Mouse (Mus musculus): ENCODE results near the gene Apol11b. TPM values are rescaled to one million over a fixed set of nuclear protein-coding genes. Genes with fewer than 3 reads are reported as not detected.

Gene Apol11b
- polyA plus RNA-seq, 1 experiment: 0.02 TPM

- no peaks in the 10 kb centered on the region for H3K27me3 ChIP-seq (ENCODE audit: control insufficient read depth, insufficient read depth, insufficient read length)
- H3K79me2 ChIP-seq (ENCODE audit: control insufficient read depth, insufficient read depth): no peaks in the 10 kb centered on the region
- H3ac ChIP-seq (ENCODE audit: control insufficient read depth, insufficient read length): no peak overlapping the region
- H3K4me2 ChIP-seq (ENCODE audit: low read depth): no peak overlapping the region
- TF ChIP-seq TCF12 (IDR thresholded peaks at IDR 0.05; ENCODE audit: insufficient read depth, poor library complexity, severe bottlenecking) (no peak), CEBPB (IDR thresholded peaks at IDR 0.05; ENCODE audit: insufficient read depth, poor library complexity, severe bottlenecking) (no peak)
- no peak overlapping the region for H3K4me3 ChIP-seq
- no peaks in the 10 kb centered on the region for H3K36me3 ChIP-seq (ENCODE audit: control insufficient read depth, insufficient read depth)
These were observed 52.2 kb downstream of the Apol11b start for GRCm38 (mm10) chr15:77590881-77591280.

GRCm38 (mm10) chr15:77588981-77589380 lies 54.1 kb downstream of the Apol11b start:
- H3ac ChIP-seq (ENCODE audit: control insufficient read depth, insufficient read length): no peak overlapping the region
- H3K4me3 ChIP-seq: no peak overlapping the region
- no peaks in the 10 kb centered on the region for H3K27me3 ChIP-seq (ENCODE audit: control insufficient read depth, insufficient read depth, insufficient read length)
- H3K4me2 ChIP-seq (ENCODE audit: low read depth): no peak overlapping the region
- H3K36me3 ChIP-seq (ENCODE audit: control insufficient read depth, insufficient read depth): no peaks in the 10 kb centered on the region
- no peaks in the 10 kb centered on the region for H3K79me2 ChIP-seq (ENCODE audit: control insufficient read depth, insufficient read depth)
- TF ChIP-seq REST (IDR thresholded peaks at IDR 0.05; ENCODE audit: insufficient read depth, insufficient read length) (no peak), SRF (IDR thresholded peaks at IDR 0.05; ENCODE audit: control insufficient read depth, insufficient read length, low read depth) (no peak), MAX (IDR thresholded peaks at IDR 0.05; ENCODE audit: low read depth) (no peak), MYOD1 (IDR thresholded peaks at IDR 0.05; ENCODE audit: control insufficient read depth in 1 of 3, insufficient read length in 2 of 3, low read depth in 2 of 3) (no peak), POLR2AphosphoS2 (IDR thresholded peaks at IDR 0.05; ENCODE audit: insufficient read length, low read depth) (no peak)

- Histone ChIP-seq H3K27me3 (ENCODE audit: control insufficient read depth, insufficient read depth, insufficient read length) (no peaks in the 10 kb centered on the region), H3K4me3 (no peak overlapping the region), H3K4me2 (ENCODE audit: low read depth) (no peak overlapping the region), H3K79me2 (ENCODE audit: control insufficient read depth, insufficient read depth) (no peaks in the 10 kb centered on the region), H3ac (ENCODE audit: control insufficient read depth, insufficient read length) (no peak overlapping the region), H3K36me3 (ENCODE audit: control insufficient read depth, insufficient read depth) (no peaks in the 10 kb centered on the region)
- TF ChIP-seq TCF3 (IDR thresholded peaks at IDR 0.05; ENCODE audit: insufficient read length, low read depth): no peak
- TF ChIP-seq TCF12 (IDR thresholded peaks at IDR 0.05; ENCODE audit: insufficient read depth, poor library complexity, severe bottlenecking): no peak
- TF ChIP-seq POLR2A (IDR thresholded peaks at IDR 0.05; ENCODE audit: insufficient read length, low read depth): no peak
- TF ChIP-seq MAX (IDR thresholded peaks at IDR 0.05; ENCODE audit: low read depth): no peak
- no peak for TF ChIP-seq MYOG (IDR thresholded peaks at IDR 0.05; ENCODE audit: control insufficient read depth in 1 of 3, insufficient read depth in 1 of 3, insufficient read length in 2 of 3, low read depth in 2 of 3)
These were observed 56.1 kb downstream of the Apol11b start for GRCm38 (mm10) chr15:77587026-77587425.

Other genes starting within 250 kb of the Apol11b start
- 0.18 TPM for gene Apol7a, start 244.2 kb downstream of the Apol11b start, polyA plus RNA-seq (2012; fragmentation: generic; extraction: Trizol)
- gene Apol9a, start 232.2 kb downstream of the Apol11b start, polyA plus RNA-seq (2012; fragmentation: generic; extraction: Trizol): 16.3 TPM
- not detected for gene Apol7b, start 195.8 kb downstream of the Apol11b start, polyA plus RNA-seq (2012; fragmentation: generic; extraction: Trizol)
- gene Apol10a, start 166.2 kb downstream of the Apol11b start, polyA plus RNA-seq (2012; fragmentation: generic; extraction: Trizol): not detected
- gene Apol11a, start 135.0 kb downstream of the Apol11b start, polyA plus RNA-seq (2012; fragmentation: generic; extraction: Trizol): 0.07 TPM
- gene Apol7c, start 110.0 kb downstream of the Apol11b start, polyA plus RNA-seq (2012; fragmentation: generic; extraction: Trizol): not detected
- not detected for gene 1700025B11Rik, start 81.4 kb downstream of the Apol11b start, polyA plus RNA-seq (2012; fragmentation: generic; extraction: Trizol)
- gene Apol10b, start 47.2 kb downstream of the Apol11b start, polyA plus RNA-seq (2012; fragmentation: generic; extraction: Trizol): 1.6 TPM
- not detected for gene Gm36245, start 44.0 kb downstream of the Apol11b start, polyA plus RNA-seq (2012; fragmentation: generic; extraction: Trizol)
- gene Apol7e, start 55.6 kb upstream of the Apol11b start, polyA plus RNA-seq (2012; fragmentation: generic; extraction: Trizol): not detected
- 63.1 TPM for gene Apol9b, start 85.8 kb upstream of the Apol11b start, polyA plus RNA-seq (2012; fragmentation: generic; extraction: Trizol)
- 0.38 TPM for gene Apol8, start 113.7 kb upstream of the Apol11b start, polyA plus RNA-seq (2012; fragmentation: generic; extraction: Trizol)
- 466 TPM for gene Myh9, start 198.9 kb upstream of the Apol11b start, polyA plus RNA-seq (2012; fragmentation: generic; extraction: Trizol)

Data from myocyte (in vitro differentiated cells).